Mouse (Mus musculus) left cerebral cortex, postnatal 14 days (tissue): ENCODE data around the gene Acbd6. TPM values are rescaled to one million over a fixed set of nuclear protein-coding genes. Genes with fewer than 3 reads are reported as not detected.

Experiments
- DNase-seq, 2 experiments: peaks; one replicate each; pipeline ENCODE4 v3.0.0; 2021 to 2022; ENCODE audit warnings: low spot score in 2 of 2, mixed read lengths in 1 of 2
- intact Hi-C: fragments of 180-260 bp; cut with DNase I; formaldehyde crosslinking; loops from one replicate; pipeline ENCODE4 v1.15.1; 2025
- total RNA-seq, 2 experiments: library from RNA; stranded (reverse); gene quantifications; 2 replicates each; pipeline ENCODE4 v1.2.3; 2021

The Acbd6 gene
- total RNA-seq, 2 experiments from 2014 or later: 97.5 to 105 TPM

- intact Hi-C loops: no loop called here
- DNase-seq: peak in 1 of 2 experiments; percentile 25
Observed at GRCm38 (mm10) chr1:155700886-155701285, 143.0 kb downstream of the Acbd6 start.

- DNase-seq: no peak
- intact Hi-C loops: no loop called here
Observed at GRCm38 (mm10) chr1:155703191-155703680, 145.3 kb downstream of the Acbd6 start.

GRCm38 (mm10) chr1:155704182-155704581 lies 146.3 kb downstream of the Acbd6 start:
- DNase-seq: no peak
- intact Hi-C loops: no loop called here

GRCm38 (mm10) chr1:155713306-155713705 lies 155.4 kb downstream of the Acbd6 start:
- intact Hi-C loops: no loop called here
- peak; percentile 44 to 50 for DNase-seq

GRCm38 (mm10) chr1:155715366-155715765 lies 157.4 kb downstream of the Acbd6 start:
- intact Hi-C loops: no loop called here
- DNase-seq: no peak

DNA sequence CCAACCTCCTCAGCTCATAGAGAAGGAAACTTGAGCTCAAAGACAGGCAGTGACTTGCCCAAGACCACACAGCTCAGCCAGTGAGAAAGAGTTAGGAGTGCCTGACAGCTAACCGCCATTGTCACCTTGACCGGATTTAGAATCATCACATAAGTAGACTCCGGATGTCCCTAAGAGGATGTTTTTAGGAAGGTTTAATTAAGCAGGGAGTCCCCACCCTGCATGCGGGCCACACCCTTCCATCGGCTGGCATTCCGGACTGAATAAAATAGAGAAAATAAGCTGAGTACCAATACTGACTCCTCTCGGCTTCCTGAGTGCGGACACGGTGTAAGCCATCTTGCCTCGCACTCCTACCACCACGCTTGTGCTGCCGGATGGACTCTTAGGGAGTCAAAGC lies 159.4 kb downstream of the Acbd6 start:
- intact Hi-C loops: no loop called here
- DNase-seq: no peak

DNA sequence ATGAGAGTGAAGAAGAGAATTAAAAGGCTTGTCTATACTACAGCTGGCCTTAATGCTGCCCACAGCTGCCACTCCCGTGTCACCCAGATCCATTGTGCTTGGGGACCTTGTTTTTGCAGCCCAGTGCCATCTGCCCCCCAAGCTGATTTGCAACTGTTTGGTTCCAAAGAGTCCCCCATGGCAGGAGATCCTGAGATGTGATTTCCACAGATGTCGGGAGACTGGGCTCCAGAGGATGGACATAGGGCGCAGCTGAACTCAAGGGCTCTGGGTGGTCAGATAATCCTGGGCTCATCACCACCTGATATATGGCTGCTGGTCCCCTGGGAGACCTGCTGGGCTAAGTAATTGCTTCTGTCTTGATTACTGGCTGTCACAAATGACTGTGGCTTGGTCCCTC lies 160.9 kb downstream of the Acbd6 start:
- intact Hi-C loops: no loop called here
- DNase-seq: no peak

GRCm38 (mm10) chr1:155720006-155720405 lies 162.1 kb downstream of the Acbd6 start:
- DNase-seq: no peak
- intact Hi-C loops: loop anchor here (5.0 kb wide), 1 partner anchor 143 kb away; no protein-coding TSS in a partner anchor

- intact Hi-C loops: loop anchor here (5.0 kb wide), 1 partner anchor 144 kb away; no protein-coding TSS in a partner anchor
- DNase-seq: peak in 1 of 2 experiments; percentile 51
Observed at GRCm38 (mm10) chr1:155721443-155721842, 163.5 kb downstream of the Acbd6 start.

- intact Hi-C loops: loop anchor here (5.0 kb wide), 1 partner anchor 145 kb away; no protein-coding TSS in a partner anchor
- DNase-seq: no peak
Observed at GRCm38 (mm10) chr1:155722185-155722584, 164.3 kb downstream of the Acbd6 start.

DNA sequence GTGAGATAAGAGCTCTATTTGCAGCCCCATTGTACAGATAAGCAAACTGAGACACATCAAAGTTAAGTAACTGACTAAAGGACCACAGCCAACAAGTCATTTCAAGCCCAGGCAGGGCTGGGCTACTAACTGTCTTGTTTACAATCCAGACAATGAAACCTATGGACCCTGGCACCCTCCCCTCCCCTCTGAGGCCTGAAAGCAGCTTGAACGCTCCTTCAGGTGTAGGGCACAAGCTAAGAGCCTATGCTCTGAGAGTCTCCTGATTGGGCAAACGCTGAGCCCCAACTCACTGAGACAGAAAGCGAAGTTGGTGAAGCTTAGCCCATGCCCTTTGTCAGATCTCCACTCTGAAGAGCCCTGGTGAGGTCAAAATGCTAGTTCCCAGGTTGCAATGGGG lies 166.4 kb downstream of the Acbd6 start:
- intact Hi-C loops: loop anchor here (5.0 kb wide), 1 partner anchor 147 kb away; no protein-coding TSS in a partner anchor
- no peak for DNase-seq

- DNase-seq: no peak
- intact Hi-C loops: no loop called here
Observed at GRCm38 (mm10) chr1:155725876-155726275, 168.0 kb downstream of the Acbd6 start.

DNA sequence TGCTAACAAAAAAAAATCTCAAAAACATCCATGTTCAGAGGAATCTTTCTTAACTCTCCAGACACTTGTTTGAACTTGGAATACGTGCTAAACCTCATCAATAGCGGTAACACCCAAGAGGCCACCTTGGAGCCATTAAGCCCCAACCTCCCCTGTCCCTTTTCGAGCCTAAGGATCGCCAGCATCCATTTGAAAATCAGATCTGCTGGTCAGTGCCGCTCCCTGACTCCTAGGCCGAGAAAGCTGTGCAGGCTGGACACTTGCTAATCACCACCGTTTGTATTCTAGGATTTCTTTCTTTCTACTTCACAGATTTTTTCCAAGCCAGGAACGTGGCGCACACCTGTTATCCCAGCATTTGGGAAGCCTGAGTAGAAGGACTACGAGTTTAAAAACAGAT lies 169.9 kb downstream of the Acbd6 start:
- intact Hi-C loops: no loop called here
- no peak for DNase-seq

DNA sequence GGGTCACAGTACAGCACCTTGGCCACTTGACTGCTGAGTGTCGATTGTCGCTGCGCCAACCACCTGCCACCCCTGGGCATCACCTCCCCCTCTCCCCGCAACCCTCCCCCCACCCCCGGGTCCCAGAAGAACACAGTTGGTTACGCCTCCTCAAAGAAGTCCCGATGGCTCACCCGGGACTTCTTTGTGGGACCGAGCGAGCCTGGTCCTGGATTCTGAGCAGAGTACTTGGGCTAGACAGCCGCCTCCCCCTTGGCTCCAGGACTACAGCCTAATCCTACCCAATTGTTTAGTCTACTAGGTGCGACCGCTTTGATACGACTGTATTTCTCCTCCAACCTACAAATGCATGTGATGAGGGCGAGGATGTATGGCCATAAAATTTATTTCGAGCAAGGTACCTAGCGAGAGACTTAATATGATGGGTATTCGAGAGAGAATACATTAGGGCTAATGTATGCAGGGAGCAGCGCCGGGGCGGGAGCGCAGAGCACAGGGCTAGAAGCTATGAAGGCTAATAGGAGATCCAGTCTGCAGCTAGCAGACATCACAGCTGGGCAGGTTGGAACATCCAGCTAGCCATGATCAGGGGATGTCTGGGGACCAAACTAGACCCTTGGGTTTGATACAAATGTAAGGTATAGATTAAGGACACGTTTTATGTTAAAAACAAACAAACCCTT lies 171.3 kb downstream of the Acbd6 start:
- no peak for DNase-seq
- intact Hi-C loops: no loop called here

- intact Hi-C loops: no loop called here
Observed at GRCm38 (mm10) chr1:155731156-155731555, 173.2 kb downstream of the Acbd6 start.

DNA sequence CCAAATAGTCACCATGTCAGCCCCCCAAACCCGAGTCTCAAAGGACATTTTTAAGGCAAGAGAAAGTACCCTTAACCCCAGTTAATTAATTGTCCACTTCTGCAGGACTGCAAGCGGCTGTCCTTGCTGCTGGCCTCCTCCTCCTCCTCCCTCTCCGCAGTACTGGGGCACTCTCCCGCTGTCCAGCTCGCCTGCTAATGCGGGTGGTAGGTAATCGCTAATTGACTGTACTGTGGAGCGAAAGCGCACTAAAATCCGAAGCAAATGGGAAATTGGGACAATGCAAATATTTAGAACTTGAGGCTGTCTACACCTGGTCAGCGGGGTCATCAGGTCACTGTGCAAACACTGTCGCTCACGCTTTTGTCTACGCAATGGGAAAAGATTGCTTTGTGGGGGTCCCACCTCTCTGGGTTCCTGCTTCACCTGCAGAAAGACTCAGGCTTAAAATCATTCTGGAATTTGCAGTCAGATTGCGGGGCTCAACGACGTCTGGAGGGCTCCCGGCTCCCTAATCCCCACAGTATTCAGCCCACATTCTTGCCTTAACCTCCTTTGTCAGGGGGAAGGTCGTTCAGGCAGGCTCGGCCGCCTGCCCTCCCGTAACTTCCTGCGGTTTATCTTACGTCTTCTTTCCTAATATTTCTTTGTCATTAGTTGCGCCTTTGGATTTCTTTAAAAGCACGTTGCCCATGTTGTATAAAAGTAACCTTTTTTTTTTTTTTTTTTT lies 178.3 kb downstream of the Acbd6 start:
- intact Hi-C loops: no loop called here
- DNase-seq: no peak

More at GRCm38 (mm10) chr1:155731156-155731555, 173.2 kb downstream of the Acbd6 start:
- no peak for DNase-seq

- DNase-seq: no peak
- intact Hi-C loops: no loop called here
Observed at GRCm38 (mm10) chr1:155737017-155737808, 179.3 kb downstream of the Acbd6 start.

DNA sequence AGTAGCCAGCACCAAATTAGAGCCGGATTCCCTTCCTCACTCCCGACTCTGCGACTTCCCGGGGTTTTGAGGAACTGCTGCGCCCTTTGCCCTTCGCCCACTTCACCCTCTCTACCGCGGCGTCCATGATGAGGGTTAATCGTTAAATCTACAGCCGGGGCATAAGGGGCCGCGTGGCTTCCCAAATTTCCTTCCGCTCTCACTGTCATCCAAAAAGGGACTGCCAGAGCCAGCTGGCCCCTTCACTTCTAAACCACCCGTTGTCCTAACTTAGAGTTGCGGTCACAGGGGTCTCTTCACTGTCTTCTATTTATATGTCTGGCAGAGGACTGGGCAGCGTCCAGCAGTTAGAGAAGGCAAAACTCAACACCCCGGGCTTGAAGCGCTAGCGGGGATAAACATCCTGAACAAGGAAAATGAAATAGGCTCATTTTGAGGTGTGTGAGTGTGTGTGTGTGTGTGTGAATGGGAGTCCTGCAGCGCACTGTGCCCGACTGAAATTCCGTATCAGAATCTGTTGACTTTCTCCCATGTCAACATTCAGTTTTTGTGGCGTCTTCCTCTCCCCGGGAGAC lies 180.0 kb downstream of the Acbd6 start:
- DNase-seq: no peak
- intact Hi-C loops: no loop called here
